29 mouse cellular contexts compared by ENCODE assay signal in the genomic region with DNA sequence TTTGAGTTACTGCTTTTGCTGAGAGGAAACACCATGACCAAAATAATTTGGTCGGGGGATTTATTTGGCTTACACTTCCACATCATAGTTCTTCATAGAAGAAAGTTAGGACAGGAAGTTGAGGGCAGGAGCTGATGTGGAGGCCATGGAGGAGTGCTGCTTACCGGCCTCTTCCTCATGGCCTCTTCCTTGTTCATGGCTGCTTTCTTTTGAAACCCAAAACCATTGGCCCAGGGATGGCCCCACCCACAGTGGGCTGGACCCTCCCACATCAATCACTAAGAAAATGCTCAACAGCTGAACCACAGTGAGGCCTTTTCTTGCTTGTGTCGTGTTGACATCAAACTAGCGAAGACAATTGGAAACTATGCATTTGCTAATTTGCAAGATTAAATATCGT. TPM values are rescaled to one million over a fixed set of nuclear protein-coding genes. Genes with fewer than 3 reads are reported as not detected.
DNase-seq lines count a peak whose midpoint lies in the region; ATAC-seq lines count a peak whose summit lies in the region.
"Had no signal": no experiment of that assay in that cellular context is flagged by ENCODE, and none has a peak within 500 bp of the region (broad histone marks: within the 10 kb centered on the region; RNA-seq: fewer than 3 reads in every experiment).

No protein-coding gene starts in this region.

- 0 out of 2 replicates have a peak, but pooled peaks have one; percentile 46 for ATAC-seq in forebrain, embryonic 12.5 days (ENCODE audit: low FRiP score)
- no peak for ATAC-seq in forebrain, embryonic 15.5 days (replicated peaks)
- ATAC-seq in midbrain, embryonic 16.5 days = no peak
- ATAC-seq: forebrain, embryonic 14.5 days; liver, postnatal 0 days had no signal

- no peak overlapping the region for H3K9ac ChIP-seq in forebrain, embryonic 12.5 days
- H3K9ac ChIP-seq in forebrain, embryonic 15.5 days (replicated peaks) = no peak overlapping the region
- no peak overlapping the region for H3K9ac ChIP-seq in midbrain, embryonic 16.5 days (ENCODE audit: low read depth, low read length)
- H3K9ac ChIP-seq: heart, embryonic 12.5 days; hindbrain, embryonic 14.5 days; limb, embryonic 13.5 days; liver, postnatal 0 days; stomach, embryonic 15.5 days had no signal

- H3K27me3 ChIP-seq in forebrain, embryonic 12.5 days = no peaks in the 10 kb centered on the region
- H3K27me3 ChIP-seq in forebrain, embryonic 15.5 days = no peaks in the 10 kb centered on the region
- no peaks in the 10 kb centered on the region for H3K27me3 ChIP-seq in midbrain, embryonic 16.5 days (ENCODE audit: control insufficient read depth, insufficient read depth, low read depth, low read length)
- H3K27me3 ChIP-seq: heart, embryonic 12.5 days; limb, embryonic 13.5 days; stomach, embryonic 15.5 days had no signal

- no peak overlapping the region for H3K4me3 ChIP-seq in forebrain, embryonic 12.5 days (replicated peaks)
- H3K4me3 ChIP-seq in forebrain, embryonic 15.5 days = no peak overlapping the region
- H3K4me3 ChIP-seq in midbrain, embryonic 16.5 days (ENCODE audit: low read depth, low read length) = no peak overlapping the region
- H3K4me3 ChIP-seq: gastrocnemius, adult 2 months; heart, adult 2 months; heart, embryonic 12.5 days; left cerebral cortex, adult 2 months; limb, embryonic 13.5 days; stomach, embryonic 15.5 days had no signal

- no peak overlapping the region for H3K27ac ChIP-seq in forebrain, embryonic 12.5 days
- no peak overlapping the region for H3K27ac ChIP-seq in forebrain, embryonic 15.5 days (replicated peaks)
- H3K27ac ChIP-seq in midbrain, embryonic 16.5 days (ENCODE audit: low read length) = no peak overlapping the region
- H3K27ac ChIP-seq: heart, adult 2 months; hindbrain, embryonic 14.5 days; kidney, postnatal 0 days; left cerebral cortex, adult 2 months; limb, embryonic 13.5 days; stomach, embryonic 15.5 days had no signal

- WGBS in forebrain, embryonic 12.5 days = 81% methylated on average over 5 of the region's 5 CpGs
- WGBS in forebrain, embryonic 15.5 days = 74% methylated on average over 5 of the region's 5 CpGs
- WGBS in midbrain, embryonic 16.5 days = 80% methylated on average over 5 of the region's 5 CpGs

- peaks cover 44% of the 10 kb centered on the region for H3K4me1 ChIP-seq in forebrain, embryonic 12.5 days
- H3K4me1 ChIP-seq in forebrain, embryonic 15.5 days = peaks cover 54% of the 10 kb centered on the region
- H3K4me1 ChIP-seq in midbrain, embryonic 16.5 days (ENCODE audit: control insufficient read depth, insufficient read depth, low read length) = peaks cover 28% of the 10 kb centered on the region

- H3K4me2 ChIP-seq in forebrain, embryonic 12.5 days = no peak overlapping the region
- no peak overlapping the region for H3K4me2 ChIP-seq in forebrain, embryonic 15.5 days (replicated peaks)
- no peak overlapping the region for H3K4me2 ChIP-seq in midbrain, embryonic 16.5 days (ENCODE audit: low read length)
- H3K4me2 ChIP-seq: heart, embryonic 12.5 days; hindbrain, embryonic 14.5 days; limb, embryonic 13.5 days; liver, embryonic 11.5 days; stomach, embryonic 15.5 days had no signal

- no peaks in the 10 kb centered on the region for H3K9me3 ChIP-seq in forebrain, embryonic 12.5 days
- no peaks in the 10 kb centered on the region for H3K9me3 ChIP-seq in forebrain, embryonic 15.5 days
- H3K9me3 ChIP-seq in midbrain, embryonic 16.5 days (replicated peaks; ENCODE audit: control insufficient read depth, low read length, poor library complexity, severe bottlenecking) = no peaks in the 10 kb centered on the region
- H3K9me3 ChIP-seq: heart, embryonic 12.5 days; limb, embryonic 13.5 days; stomach, embryonic 15.5 days had no signal

- H3K36me3 ChIP-seq in forebrain, embryonic 12.5 days (replicated peaks) = no peaks in the 10 kb centered on the region
- H3K36me3 ChIP-seq in forebrain, embryonic 15.5 days = no peaks in the 10 kb centered on the region
- no peaks in the 10 kb centered on the region for H3K36me3 ChIP-seq in midbrain, embryonic 16.5 days (ENCODE audit: control insufficient read depth, insufficient read depth, low read length)
- H3K36me3 ChIP-seq: limb, embryonic 13.5 days; stomach, embryonic 15.5 days had no signal

- peak; percentile 14 to 23 for DNase-seq in B cell, adult 2 months
- DNase-seq in ES-CJ7 (ENCODE audit: low read depth, low spot score) = peak; percentile 26
- DNase-seq in induced T-regulatory cell, adult 2 months (ENCODE audit: low read depth) = peak; percentile 41
- DNase-seq in adrenal gland, postnatal 14 days = no peak
- DNase-seq in kidney, adult 8-10 months = no peak
- DNase-seq: adrenal gland, adult 8-10 months; cerebellum, adult 8-10 months; cerebellum, postnatal 36 days; gastrocnemius, adult 2 months; gastrocnemius, postnatal 36 days; heart, adult 2 months; heart, postnatal 4 days; kidney, adult 18-20 months; liver, postnatal 0 days; lung, postnatal 4 days; midbrain, embryonic 14.5 days; right cerebral cortex, postnatal 25 days; thymus, postnatal 14 days had no signal

RNA-seq across cellular contexts. Expression of a gene that starts 40.4 kb away (rescaled TPM):
- polyA plus RNA-seq in forebrain, embryonic 12.5 days (2016; fragmentation: Nextera tagmentation; extraction: Ambion mirVana) = 116 and 129 TPM in 2 replicates
- 163 TPM in 2 replicates for polyA plus RNA-seq in forebrain, embryonic 15.5 days (2015; fragmentation: Nextera tagmentation; extraction: Ambion mirVana)
- total RNA-seq in adrenal gland, postnatal 14 days (2021) = 62.3 and 64.9 TPM in 2 replicates
- polyA plus RNA-seq in midbrain, embryonic 16.5 days (2015; fragmentation: Nextera tagmentation; extraction: Ambion mirVana) = 138 and 153 TPM in 2 replicates

Comparison
In these comparisons a context has a peak if more than half of its experiments do, and no peak if none do; other contexts are left out.
1. DNase-seq: peak in B cell, adult 2 months (2 of 2), ES-CJ7 (single experiment) and induced T-regulatory cell, adult 2 months (single experiment); none in adrenal gland, postnatal 14 days (single experiment) and kidney, adult 8-10 months (0 of 2).